Mouse (Mus musculus): ENCODE measurements around the gene Olfr1417.

GRCm38 (mm10) chr19:11808452-11808851 lies 30.6 kb downstream of the Olfr1417 start:
- TF ChIP-seq POLR2A (IDR thresholded peaks at IDR 0.05; ENCODE audit: borderline replicate concordance, extremely low read depth, insufficient read depth, insufficient read length, poor library complexity, severe bottlenecking) (no peak), CTCF (IDR thresholded peaks at IDR 0.05; ENCODE audit: borderline replicate concordance, extremely low read depth, insufficient read depth, insufficient read length) (no peak)

Data from brain, embryonic 14.5 days (tissue).